Mouse (Mus musculus) G1E (cell line): ENCODE data around the gene Spp2. TPM values are rescaled to one million over a fixed set of nuclear protein-coding genes. Genes with fewer than 3 reads are reported as not detected.
A peak's percentile ranks its signal among the peaks of the same experiment; 100 is the strongest.

Experiments
- ATAC-seq: 2 replicates; pipeline ENCODE4 v1.8.0; 2016; ENCODE audit warnings: mild to moderate bottlenecking; ENCODE audit not compliant: insufficient number of reproducible peaks, poor library complexity, low FRiP score, severe bottlenecking; ENCODE audit errors: extremely low read depth
- DNase-seq: peaks from one replicate; pipeline ENCODE4 v3.0.0; 2012; ENCODE audit warnings: low spot score
- H3K27me3 ChIP-seq: 2 replicates; pipeline ENCODE4 v1.6.1; 2012; ENCODE audit warnings: mild to moderate bottlenecking, low read length, inconsistent platforms; ENCODE audit not compliant: insufficient read depth
- H3K36me3 ChIP-seq: replicated peaks from 2 replicates; pipeline ENCODE3; 2012; ENCODE audit warnings: mild to moderate bottlenecking, inconsistent platforms
- H3K4me1 ChIP-seq: 2 replicates; pipeline ENCODE4 v1.6.1; 2012; ENCODE audit warnings: low read depth, low read length, inconsistent platforms, mixed read lengths; ENCODE audit not compliant: insufficient read depth
- H3K4me3 ChIP-seq: 2 replicates; pipeline ENCODE4 v1.5.1; 2012; ENCODE audit warnings: low read depth, mild to moderate bottlenecking, inconsistent platforms, low read length, moderate library complexity, mixed read lengths
- H3K9me3 ChIP-seq: replicated peaks from 2 replicates; pipeline ENCODE4 v1.6.1; 2012; ENCODE audit warnings: inconsistent platforms
- CTCF ChIP-seq: IDR thresholded peaks from 2 replicates; pipeline ENCODE4 v1.5.1; 2012; ENCODE audit warnings: low read depth, low read length, inconsistent platforms, mixed read lengths
- GATA1 ChIP-seq: IDR thresholded peaks from 2 replicates; pipeline ENCODE4 v1.6.1; 2012; ENCODE audit warnings: borderline replicate concordance, low read length, inconsistent platforms, mixed read lengths
- GATA2 ChIP-seq: IDR thresholded peaks from 2 replicates; pipeline ENCODE4 v1.6.1; 2012; ENCODE audit warnings: low read depth, low read length, inconsistent platforms, borderline replicate concordance
- POLR2AphosphoS5 ChIP-seq: IDR thresholded peaks from 2 replicates; pipeline ENCODE4 v1.6.1; 2012; ENCODE audit warnings: low read depth, low read length, inconsistent platforms; ENCODE audit not compliant: insufficient replicate concordance
- TAL1 ChIP-seq: conservative IDR thresholded peaks from 2 replicates; pipeline ENCODE4 v1.6.1; 2012; ENCODE audit warnings: low read depth, low read length, inconsistent platforms, mixed read lengths
- polyA plus RNA-seq: library from polyadenylated mRNA; stranded (reverse); fragments of >175 nt; gene quantifications from 2 replicates; pipeline ENCODE4 v1.2.3, GENCODE M21; 2012
- total RNA-seq, 2 experiments: library from RNA; stranded (forward) in 1 of 2; stranded (reverse) in 1 of 2; fragments of 200-1000 nt in 1 of 2; fragments of >200 nt in 1 of 2; fragmentation: Nextera tagmentation in 1 of 2; gene quantifications; 2 replicates each; pipeline ENCODE4 v1.2.3; 2014 to 2017

Gene Spp2
- total and polyA plus RNA-seq, 3 experiments: not detected

GRCm38 (mm10) chr1:88454703-88455102 lies 47.9 kb downstream of the Spp2 start:
- DNase-seq: no peak
- Histone ChIP-seq H3K4me3 (no peak overlapping the region), H3K27me3 (peaks cover 6% of the 10 kb centered on the region; the same call in 1 of the 2 replicates), H3K36me3 (no peaks in the 10 kb centered on the region), H3K9me3 (no peaks in the 10 kb centered on the region), H3K4me1 (peaks cover 2% of the 10 kb centered on the region; the same call in 1 of the 2 replicates)
- ATAC-seq: no peak
- TF ChIP-seq TAL1: no peak

GRCm38 (mm10) chr1:88455761-88456160 lies 49.0 kb downstream of the Spp2 start:
- TF ChIP-seq GATA2: no peak
- TF ChIP-seq POLR2AphosphoS5: no peak

GRCm38 (mm10) chr1:88456451-88457072 lies 49.8 kb downstream of the Spp2 start:
- Histone ChIP-seq H3K9me3 (no peaks in the 10 kb centered on the region), H3K4me3 (no peak overlapping the region), H3K27me3 (peaks cover 10% of the 10 kb centered on the region; the same call in 1 of the 2 replicates), H3K36me3 (no peaks in the 10 kb centered on the region), H3K4me1 (peaks cover 2% of the 10 kb centered on the region; the same call in 1 of the 2 replicates)
- peak; percentile 57; the same call in 1 of the 2 replicates for ATAC-seq
- DNase-seq: peak; percentile 72
- TF ChIP-seq CTCF: peak; percentile 77
- no peak for TF ChIP-seq GATA1

More at GRCm38 (mm10) chr1:88455761-88456160, 49.0 kb downstream of the Spp2 start:
- Histone ChIP-seq H3K36me3 (no peaks in the 10 kb centered on the region), H3K4me1 (peaks cover 2% of the 10 kb centered on the region; the same call in 1 of the 2 replicates), H3K4me3 (no peak overlapping the region), H3K9me3 (no peaks in the 10 kb centered on the region), H3K27me3 (peaks cover 10% of the 10 kb centered on the region; the same call in 1 of the 2 replicates)
- no peak for DNase-seq
- ATAC-seq: no peak

- no peak for ATAC-seq
- no peak for DNase-seq
- TF ChIP-seq CTCF: no peak
- no peak for TF ChIP-seq TAL1
- TF ChIP-seq POLR2AphosphoS5: no peak
- TF ChIP-seq GATA1: no peak
- TF ChIP-seq GATA2: no peak
- no peak overlapping the region for H3K4me3 ChIP-seq
- no peaks in the 10 kb centered on the region for H3K9me3 ChIP-seq
- H3K27me3 ChIP-seq: peaks cover 10% of the 10 kb centered on the region
- H3K4me1 ChIP-seq: no peaks in the 10 kb centered on the region; the same call in 1 of the 2 replicates
- H3K36me3 ChIP-seq: no peaks in the 10 kb centered on the region
Observed at GRCm38 (mm10) chr1:88459196-88459595, 52.4 kb downstream of the Spp2 start.

- Histone ChIP-seq H3K9me3 (no peaks in the 10 kb centered on the region), H3K27me3 (peaks cover 14% of the 10 kb centered on the region), H3K36me3 (no peaks in the 10 kb centered on the region), H3K4me3 (no peak overlapping the region), H3K4me1 (no peaks in the 10 kb centered on the region; the same call in 1 of the 2 replicates)
- DNase-seq: no peak
- no peak for ATAC-seq
- TF ChIP-seq POLR2AphosphoS5 (no peak), GATA2 (no peak), CTCF (no peak), TAL1 (no peak), GATA1 (no peak)
Observed at GRCm38 (mm10) chr1:88459655-88460054, 52.9 kb downstream of the Spp2 start.

- H3K36me3 ChIP-seq: no peaks in the 10 kb centered on the region
- H3K4me1 ChIP-seq: peaks cover 3% of the 10 kb centered on the region; the same call in 1 of the 2 replicates
- no peak for ATAC-seq
- peaks cover 12% of the 10 kb centered on the region for H3K27me3 ChIP-seq
- TF ChIP-seq POLR2AphosphoS5 (no peak), GATA2 (no peak), CTCF (no peak), GATA1 (no peak), TAL1 (no peak)
- H3K9me3 ChIP-seq: no peaks in the 10 kb centered on the region
- H3K4me3 ChIP-seq: no peak overlapping the region
- no peak for DNase-seq
Observed at GRCm38 (mm10) chr1:88461096-88461495, 54.3 kb downstream of the Spp2 start.

- peaks cover 12% of the 10 kb centered on the region for H3K27me3 ChIP-seq
- H3K36me3 ChIP-seq: no peaks in the 10 kb centered on the region
- H3K4me1 ChIP-seq: peaks cover 3% of the 10 kb centered on the region; the same call in 1 of the 2 replicates
- no peak for TF ChIP-seq POLR2AphosphoS5
- TF ChIP-seq GATA2: no peak
- no peak for TF ChIP-seq GATA1
- TF ChIP-seq TAL1: no peak
- TF ChIP-seq CTCF: no peak
- ATAC-seq: no peak
- H3K4me3 ChIP-seq: no peak overlapping the region
- DNase-seq: no peak
- no peaks in the 10 kb centered on the region for H3K9me3 ChIP-seq
Observed at GRCm38 (mm10) chr1:88462484-88462883, 55.7 kb downstream of the Spp2 start.
